Mouse (Mus musculus) heart, adult 2 months (tissue): ENCODE measurements around the gene Golga5.
"Not testable (repeated sequence)": the region's sequence is repeated elsewhere in the genome, so short reads cannot be mapped to it uniquely, and the experiment has no call there.

Experiments
- CTCF ChIP-seq: fragments of 200-600 bp; IDR thresholded peaks from 2 replicates; pipeline ENCODE4 v1.8.1; 2022; ENCODE audit warnings: antibody characterized with exemption, mild to moderate bottlenecking, moderate library complexity
- EP300 ChIP-seq: fragments of 200-500 bp; IDR thresholded peaks from 2 replicates; pipeline ENCODE4 v1.6.1; 2011; ENCODE audit warnings: low read depth, low read length, control low read depth; ENCODE audit not compliant: insufficient read depth

GRCm38 (mm10) chr12:102495754-102496153, 26.8 kb downstream of the Golga5 start:
- not testable (repeated sequence) for TF ChIP-seq CTCF, EP300
